Comparison of ENCODE assay signal across 8 mouse cellular contexts in the genomic region with DNA sequence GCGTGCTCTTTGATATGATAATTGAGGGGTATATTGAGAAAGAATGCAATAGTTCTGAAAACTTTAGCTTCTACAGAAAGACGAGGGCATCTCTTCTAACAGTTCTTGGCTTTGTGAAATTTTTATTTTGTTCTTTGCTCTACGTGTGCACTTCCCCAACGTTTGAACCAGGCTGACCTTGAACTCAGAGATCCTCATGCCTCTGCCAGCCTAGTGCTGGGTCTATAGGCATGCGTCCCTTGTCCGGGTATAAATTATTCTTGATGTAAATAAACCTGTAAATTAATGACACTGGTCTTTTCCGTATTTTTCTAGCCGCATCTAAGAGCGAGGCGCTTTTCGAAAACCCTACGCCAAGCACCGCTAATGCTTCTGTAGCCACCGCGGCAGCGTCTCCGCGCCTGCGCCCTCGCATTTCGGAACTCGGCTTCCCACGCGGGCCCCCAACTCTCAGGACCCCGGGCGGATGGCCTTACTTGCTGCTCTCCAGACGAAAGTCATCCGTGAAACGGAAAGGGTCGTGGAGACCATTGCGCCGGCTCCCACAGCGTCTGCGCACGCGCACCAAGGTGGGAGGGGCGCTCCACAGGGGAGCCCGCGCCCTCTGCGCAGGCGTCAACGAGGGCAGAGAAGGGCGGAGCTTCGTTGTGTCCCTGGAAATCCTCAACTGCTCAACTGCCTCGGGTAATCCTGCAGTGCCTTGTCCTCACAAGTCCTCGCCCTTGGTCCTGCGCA. TPM values are rescaled to one million over a fixed set of nuclear protein-coding genes. Genes with fewer than 3 reads are reported as not detected.
DNase-seq lines count a peak whose midpoint lies in the region; ATAC-seq lines count a peak whose summit lies in the region.

Sdhaf4 (minus strand) TSS at position 587 of the 735 bp plus-strand sequence.

- WGBS in hindbrain, embryonic 11.5 days: 2% methylated on average over 47 of the region's 47 CpGs

- no peaks in the 10 kb centered on the region for H3K9me3 ChIP-seq in hindbrain, embryonic 11.5 days (ENCODE audit: control insufficient read depth, low read length)

- peak within 1 kb of the TSS; percentile 60 for H3K4me3 ChIP-seq in hindbrain, embryonic 11.5 days (ENCODE audit: low read depth, low read length)

- peak within 1 kb of the TSS; percentile 81 for H3K9ac ChIP-seq in hindbrain, embryonic 11.5 days (ENCODE audit: low read depth, low read length)

- H3K4me2 ChIP-seq in hindbrain, embryonic 11.5 days (replicated peaks; ENCODE audit: low read depth, low read length): peak within 1 kb of the TSS; percentile 52

- peak; percentile 93 for DNase-seq in Muller cell, postnatal 12 days (ENCODE audit: inconsistent ontology term)
- peak; percentile 91 for DNase-seq in cerebellum, adult 9-11 months
- peak; percentile 83 to 91 for DNase-seq in frontal cortex, adult 2 months (ENCODE audit: extremely low spot score in 1 of 2, low spot score in 1 of 2)
- DNase-seq in hindbrain, embryonic 11.5 days (ENCODE audit: low spot score): peak; percentile 97
- DNase-seq in layer of hippocampus, postnatal 10 days (ENCODE audit: low spot score in 2 of 2): peak; percentile 94 to 95
- peak; percentile 94 for DNase-seq in lung, postnatal 10 days
- peak; percentile 91 for DNase-seq in ovary, postnatal 36 days (ENCODE audit: low spot score)
- peak; percentile 96 for DNase-seq in thymus, postnatal 25 days

- H3K36me3 ChIP-seq in hindbrain, embryonic 11.5 days (ENCODE audit: control insufficient read depth, insufficient read depth, low read length): no peaks in the 10 kb centered on the region

- H3K27me3 ChIP-seq in hindbrain, embryonic 11.5 days (ENCODE audit: control insufficient read depth, insufficient read depth, low read length): no peaks in the 10 kb centered on the region

- H3K27ac ChIP-seq in hindbrain, embryonic 11.5 days (ENCODE audit: low read depth, low read length): peak within 1 kb of the TSS; percentile 86

- no peaks in the 10 kb centered on the region for H3K4me1 ChIP-seq in hindbrain, embryonic 11.5 days (replicated peaks; ENCODE audit: control insufficient read depth, insufficient read depth, low read length)

- peak; percentile 96 for ATAC-seq in hindbrain, embryonic 11.5 days (ENCODE audit: low FRiP score)

RNA-seq across cellular contexts. Expression of gene Sdhaf4, which starts in this region (rescaled TPM):
- 55.3 and 61.6 TPM in 2 replicates for polyA plus RNA-seq in frontal cortex, adult 2 months (2012; rRNA removed)
- polyA plus RNA-seq in hindbrain, embryonic 11.5 days (2014; fragmentation: Nextera tagmentation; extraction: Ambion mirVana): 78.8 and 94.8 TPM in 2 replicates
- total RNA-seq in layer of hippocampus, postnatal 10 days (2021): 10 to 100 TPM; 47.7 to 51.1 TPM

Comparison
In these comparisons a context has a peak if more than half of its experiments do, and no peak if none do; other contexts are left out.
1. Peak in every context shown above with its lines: DNase-seq, ATAC-seq, H3K4me3 ChIP-seq and H3K27ac ChIP-seq.